Mouse (Mus musculus): ENCODE data around the gene Cdh13.
"Not testable (repeated sequence)": the region's sequence is repeated elsewhere in the genome, so short reads cannot be mapped to it uniquely, and the experiment has no call there.

The Cdh13 gene

DNA sequence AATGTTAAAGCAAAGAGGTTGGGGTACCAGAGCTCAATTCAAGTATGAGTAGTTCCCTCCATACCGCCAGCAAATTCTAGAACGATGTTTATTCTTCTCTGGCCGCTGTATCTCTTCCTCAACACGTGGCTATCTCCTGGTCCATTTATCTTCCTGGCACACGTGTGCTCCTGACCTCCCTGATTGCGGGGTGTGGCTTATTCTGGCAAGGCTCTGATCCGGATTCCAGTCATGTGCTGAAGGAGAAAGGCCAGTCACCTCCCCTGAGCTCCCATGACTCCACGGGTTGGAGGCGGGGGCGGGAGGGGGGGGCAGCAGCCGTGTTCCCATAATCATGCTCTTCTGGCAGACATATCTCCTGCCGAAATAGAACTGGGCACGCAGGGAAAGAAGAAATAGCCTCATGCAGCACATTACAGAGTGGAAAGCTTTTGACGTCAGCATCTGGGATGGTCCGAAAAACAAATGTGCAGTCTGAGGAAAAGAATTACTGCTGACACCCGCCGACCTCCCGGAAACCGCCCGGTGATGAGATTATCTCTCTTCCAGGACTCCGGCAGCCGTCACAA lies 417.9 kb downstream of the Cdh13 start:
- peak; percentile 4 for DNase-seq

DNA sequence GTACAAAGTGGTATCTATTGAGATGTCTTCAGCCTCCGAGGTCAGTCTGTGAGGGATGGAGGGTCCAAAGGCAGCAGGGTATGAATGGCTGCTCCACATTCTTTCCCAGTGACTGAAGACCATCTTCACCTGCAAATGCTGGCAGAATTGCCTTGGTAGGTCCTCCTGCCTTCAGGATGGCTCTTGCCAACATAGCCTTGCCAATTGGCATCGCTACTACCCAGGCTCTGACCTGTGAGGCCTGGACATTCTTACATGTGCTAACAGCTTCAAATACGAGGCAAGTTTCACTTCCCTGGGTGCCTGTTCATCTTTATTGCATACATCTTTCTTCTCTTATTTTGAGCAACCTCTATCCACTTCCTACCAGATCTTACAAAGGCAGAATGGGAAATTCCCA lies 425.8 kb downstream of the Cdh13 start:
- no peak for DNase-seq

DNA sequence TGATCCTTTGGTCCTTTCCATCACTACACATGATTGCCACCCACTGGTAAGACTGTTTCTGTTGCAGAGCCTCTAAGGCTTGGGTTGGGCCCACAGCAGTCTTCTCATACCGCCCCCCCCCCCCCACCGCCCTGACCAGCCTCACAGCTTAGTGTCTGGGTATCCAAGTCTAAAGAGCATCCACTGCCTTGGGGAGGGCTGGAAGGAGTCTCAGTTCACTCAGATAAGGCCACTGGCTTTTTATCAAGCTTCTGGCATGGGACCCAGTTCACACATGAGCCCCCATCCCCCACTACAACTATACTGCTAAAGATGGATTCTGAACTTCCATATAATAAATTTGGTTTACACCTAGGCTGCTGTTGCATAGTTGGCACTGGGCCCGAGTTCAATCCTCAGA lies 428.1 kb downstream of the Cdh13 start:
- DNase-seq, result no peak

DNA sequence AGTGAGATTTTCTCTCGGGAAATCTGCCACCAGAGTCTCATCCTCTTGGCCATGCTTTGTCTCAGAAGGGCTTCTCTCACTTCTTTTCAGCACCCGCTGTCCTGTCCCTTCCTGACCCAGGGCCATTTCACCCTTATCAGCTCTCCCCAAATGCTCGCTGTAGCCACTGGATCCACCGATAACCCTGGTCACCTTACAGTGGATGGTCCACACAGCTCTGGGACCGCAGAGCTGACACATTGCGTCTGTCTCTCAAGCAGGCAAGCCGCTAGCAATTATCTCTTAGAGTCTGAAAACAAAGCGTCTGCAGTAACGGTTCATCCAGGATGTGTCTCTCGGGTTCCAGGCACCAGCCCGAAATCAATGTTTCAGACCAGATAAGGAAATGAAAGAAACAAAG lies 429.6 kb downstream of the Cdh13 start:
- DNase-seq, result peak; percentile 15

DNA sequence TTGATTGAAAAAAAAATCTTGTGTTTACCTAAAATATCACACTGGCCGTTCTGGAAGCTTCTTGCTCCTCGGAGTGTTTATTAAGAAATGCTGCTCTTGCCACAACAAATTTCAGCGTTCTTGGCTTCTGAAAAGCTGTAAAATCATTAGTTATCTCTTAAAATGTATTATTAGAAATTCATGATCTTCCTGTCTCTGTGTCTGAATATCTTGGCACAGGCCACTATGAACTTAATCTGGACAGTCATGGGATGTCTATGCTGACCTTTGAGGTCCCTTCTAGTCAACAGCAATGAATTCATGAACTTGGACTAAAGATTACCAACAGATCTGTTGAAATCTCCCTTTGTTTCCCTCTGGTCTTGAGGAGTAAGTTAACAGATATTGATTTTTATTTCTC lies 430.1 kb downstream of the Cdh13 start:
- peak; percentile 16 for DNase-seq

DNA sequence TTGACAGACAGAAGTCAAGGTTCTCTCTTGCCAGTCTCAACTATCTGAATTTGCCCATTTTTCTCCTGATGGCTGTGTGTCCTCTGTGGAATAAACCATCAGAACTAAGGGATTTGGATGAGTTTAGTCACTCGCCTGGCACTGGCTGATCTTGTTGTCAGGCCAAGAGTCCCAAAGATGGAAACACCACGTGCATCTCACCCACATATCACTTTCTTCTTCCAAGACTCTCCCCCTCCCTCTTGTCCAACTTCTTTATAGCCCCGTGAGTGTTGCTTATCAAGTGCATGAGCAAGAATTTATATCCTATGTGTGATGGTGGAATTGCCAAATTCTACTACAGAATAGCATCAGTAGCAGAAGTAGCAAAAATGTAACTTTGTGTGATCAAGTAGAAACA lies 439.4 kb downstream of the Cdh13 start:
- DNase-seq, result no peak

DNA sequence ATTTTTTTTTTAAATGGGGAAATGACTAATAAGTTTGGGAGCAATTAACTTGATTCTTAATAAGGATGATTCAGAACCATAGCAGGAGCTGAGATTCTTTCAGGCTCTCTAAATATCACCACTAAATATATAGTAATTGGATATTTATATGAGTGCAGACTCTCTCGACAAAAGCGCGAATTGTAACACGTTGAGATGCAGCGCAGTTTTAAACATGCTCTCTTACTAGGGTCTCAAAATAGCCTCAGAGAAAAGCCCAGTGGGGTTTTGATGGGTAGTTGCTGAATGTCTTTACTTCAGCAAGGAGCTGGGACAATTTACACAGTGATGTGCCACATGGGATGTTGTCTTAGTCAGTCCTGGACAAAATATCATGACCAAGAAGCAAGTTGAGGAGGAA lies 442.1 kb downstream of the Cdh13 start:
- DNase-seq, result no peak

DNA sequence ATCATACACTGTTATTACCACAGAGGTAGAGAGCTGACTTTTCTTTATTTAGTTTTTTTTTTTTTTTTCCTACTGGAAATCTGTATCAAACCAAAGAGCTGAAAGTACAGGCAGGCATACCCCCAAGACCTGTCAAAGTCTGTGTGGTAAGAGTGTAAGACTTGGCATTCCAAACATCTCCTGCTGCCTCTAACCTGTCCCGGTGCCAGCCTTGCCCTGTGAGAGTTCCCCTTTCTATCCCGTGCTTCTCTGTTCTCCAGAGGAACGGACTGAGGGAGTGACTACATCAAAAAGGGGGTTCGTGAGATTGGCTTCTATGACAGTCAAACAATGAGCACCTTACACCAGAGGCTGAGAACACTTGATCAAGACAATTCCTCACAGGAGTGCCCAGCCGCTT lies 458.2 kb downstream of the Cdh13 start:
- no peak for DNase-seq

DNA sequence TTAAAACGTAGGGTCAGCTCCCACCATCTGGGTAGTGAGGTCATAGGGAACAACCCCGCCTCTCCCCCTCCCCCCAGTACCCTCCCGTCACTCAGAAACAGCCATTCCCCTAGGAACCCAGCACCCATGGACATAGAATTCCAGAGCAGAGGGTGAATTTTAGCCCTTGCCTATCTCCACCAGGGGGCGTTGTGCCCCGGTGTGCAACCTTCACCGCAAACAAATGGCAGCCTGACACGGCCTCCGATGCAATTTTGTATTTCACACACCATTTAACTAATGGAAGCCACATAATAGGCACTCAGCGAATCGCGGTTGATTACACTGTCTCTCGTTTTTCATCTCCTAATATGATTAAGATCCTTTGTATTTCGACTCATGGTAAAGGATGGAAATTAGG lies 461.5 kb downstream of the Cdh13 start:
- no peak for DNase-seq

DNA sequence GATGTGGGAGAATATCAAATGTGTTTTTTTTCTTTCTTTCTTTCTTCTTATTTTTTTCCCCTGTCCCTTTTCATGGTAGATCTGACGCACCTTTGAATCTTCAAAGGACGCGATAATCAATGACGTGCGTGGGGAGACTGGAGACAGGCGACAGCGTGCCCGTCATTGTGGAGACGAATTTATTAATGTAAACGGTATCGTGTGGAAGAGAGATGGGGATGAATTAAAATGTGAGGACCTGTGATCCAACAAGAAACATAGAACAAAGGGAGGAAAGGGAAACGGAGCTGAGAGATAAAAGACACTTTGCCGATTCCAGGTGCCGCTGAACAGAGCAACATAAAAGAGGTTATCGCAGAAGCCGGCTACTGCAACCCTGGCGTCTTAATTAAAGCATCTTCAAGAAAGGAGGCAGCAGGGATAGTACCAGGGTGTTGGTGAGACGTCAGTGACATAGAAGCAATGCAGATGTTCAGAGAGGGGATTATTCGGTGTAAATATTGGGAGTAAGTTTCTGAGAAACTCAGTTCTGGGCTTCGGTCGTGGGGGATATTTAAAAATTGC lies 464.6 kb downstream of the Cdh13 start:
- DNase-seq, result no peak

DNA sequence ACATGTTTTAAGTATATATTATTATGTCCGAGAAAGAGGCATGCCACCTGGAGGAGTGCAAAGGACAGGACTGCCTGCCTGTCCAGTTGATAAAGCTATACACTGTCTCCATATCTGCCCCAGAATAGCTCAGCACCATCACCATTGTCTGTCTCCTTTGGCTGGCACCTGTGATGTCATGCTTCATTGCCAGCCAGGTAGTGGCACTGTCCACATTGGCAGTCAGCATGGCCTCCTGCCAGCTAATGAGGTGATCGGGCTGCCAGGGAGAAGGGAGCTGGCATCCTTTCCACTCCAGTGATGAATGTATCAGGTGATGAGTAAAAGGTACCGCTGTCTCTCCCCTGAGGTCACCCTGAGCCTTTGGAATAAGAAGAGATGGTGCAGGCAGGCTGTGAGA lies 465.7 kb downstream of the Cdh13 start:
- no peak for DNase-seq

DNA sequence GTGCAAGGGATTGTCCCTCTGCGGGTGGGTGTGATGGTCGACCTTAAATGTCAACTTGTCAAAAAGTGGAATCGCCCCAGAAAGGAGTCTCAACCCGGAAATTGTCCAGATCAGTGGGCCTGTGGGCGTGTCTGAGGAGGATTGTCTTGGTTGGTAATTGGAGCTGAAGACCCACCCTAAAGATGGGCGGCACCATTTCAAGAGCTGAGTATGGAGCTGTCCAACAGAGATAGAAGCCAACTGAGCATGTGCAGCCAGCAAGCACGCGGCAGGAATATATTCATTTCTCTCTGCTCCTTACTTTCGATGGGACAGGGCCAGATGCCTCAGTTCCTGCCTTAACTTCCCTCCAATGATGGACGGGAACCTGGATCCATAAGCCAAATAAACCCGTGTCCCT lies 466.3 kb downstream of the Cdh13 start:
- DNase-seq, result no peak

DNA sequence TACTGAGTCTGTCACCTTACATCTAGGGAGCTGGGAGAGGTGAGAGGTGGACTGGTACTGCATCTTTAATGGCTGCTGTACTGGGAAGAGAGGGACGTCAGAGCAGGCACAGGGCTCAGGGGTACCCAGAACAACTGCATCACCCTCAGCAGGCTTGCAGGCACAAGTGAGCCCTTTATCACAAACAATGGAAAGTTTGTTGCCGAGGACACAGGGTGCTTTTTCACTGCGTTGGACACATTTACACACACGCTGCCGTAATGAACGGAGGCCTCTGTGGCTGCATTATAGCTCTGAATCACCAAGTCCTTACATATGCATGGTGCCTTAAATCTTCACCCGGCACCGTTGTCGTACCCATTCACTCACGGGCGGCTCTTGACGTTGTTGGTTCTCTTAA lies 470.2 kb downstream of the Cdh13 start:
- DNase-seq, result no peak

DNA sequence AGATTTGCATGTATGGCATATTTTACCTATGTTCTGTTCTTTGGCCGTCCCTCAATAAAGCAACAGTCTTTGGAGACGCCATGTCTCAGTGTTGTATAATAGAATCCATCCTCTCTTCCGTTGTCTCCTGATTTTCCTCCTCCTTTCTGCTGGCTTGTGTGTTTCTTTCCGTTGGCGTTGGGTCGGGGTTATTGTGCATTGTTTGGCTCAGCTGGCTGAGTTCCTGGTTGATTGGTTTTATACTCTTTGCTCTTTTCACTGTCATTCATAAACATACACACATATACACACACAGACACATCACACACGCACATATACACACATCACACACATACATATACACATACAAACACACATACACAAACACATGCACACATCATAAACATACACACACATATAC lies 470.6 kb downstream of the Cdh13 start:
- DNase-seq, result no peak

DNA sequence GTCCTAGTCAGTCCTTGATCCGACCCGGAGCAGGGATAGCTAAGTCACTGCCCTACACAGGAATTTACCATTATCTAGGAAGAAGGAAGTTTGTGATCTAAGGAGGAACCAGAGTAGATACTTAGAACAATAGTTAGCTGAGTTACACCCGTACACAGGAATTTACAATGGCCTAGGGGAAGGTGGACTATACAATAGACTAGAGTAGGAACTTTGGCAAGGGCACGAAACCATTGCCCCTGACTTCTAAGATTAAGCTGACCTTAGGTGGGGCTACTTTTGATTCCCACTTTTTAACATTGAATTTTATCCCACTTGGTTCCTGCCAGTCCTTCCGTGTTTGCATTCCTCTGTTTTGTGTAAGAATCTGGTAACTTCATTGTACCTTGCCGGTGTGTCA lies 494.0 kb downstream of the Cdh13 start:
- not testable (repeated sequence) for DNase-seq

DNA sequence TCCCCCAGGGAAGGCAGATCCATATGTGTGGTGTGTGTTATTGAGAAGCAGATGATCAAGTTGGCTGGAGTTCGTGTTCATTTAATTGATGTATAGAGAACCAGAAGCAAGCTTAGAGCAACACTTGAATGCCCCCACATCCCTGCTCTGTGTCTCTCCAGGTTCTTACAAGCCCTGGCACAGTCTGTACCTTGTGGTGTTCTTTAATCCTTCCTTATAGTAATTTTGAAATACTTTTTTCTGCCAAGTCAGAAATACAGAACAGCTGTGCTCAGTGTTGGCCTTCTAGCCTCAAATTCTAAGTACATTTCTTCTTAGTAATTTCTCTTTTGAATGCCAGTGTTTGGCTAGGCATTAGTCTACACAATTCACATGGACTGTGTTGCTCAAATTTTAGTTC lies 494.8 kb downstream of the Cdh13 start:
- no peak for DNase-seq

DNA sequence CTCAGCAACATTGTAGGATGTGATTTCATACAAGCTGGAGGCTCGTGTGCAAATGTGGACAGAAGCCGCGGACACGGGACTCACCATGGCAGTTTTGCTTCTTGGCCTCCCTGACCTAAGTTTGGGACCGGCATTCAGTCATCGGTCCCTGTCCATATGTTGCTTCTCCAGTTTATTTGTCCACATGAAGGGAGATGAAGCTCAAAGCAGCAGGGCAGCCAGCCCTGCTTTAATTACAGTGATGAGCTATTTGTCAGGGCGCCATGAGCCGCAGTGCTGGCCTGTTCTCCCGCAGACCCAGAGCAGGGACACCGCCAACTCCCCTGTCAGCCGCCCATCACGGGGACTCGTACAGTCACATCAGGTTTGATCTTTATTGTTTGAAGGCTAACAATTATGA lies 502.1 kb downstream of the Cdh13 start:
- no peak for DNase-seq

DNA sequence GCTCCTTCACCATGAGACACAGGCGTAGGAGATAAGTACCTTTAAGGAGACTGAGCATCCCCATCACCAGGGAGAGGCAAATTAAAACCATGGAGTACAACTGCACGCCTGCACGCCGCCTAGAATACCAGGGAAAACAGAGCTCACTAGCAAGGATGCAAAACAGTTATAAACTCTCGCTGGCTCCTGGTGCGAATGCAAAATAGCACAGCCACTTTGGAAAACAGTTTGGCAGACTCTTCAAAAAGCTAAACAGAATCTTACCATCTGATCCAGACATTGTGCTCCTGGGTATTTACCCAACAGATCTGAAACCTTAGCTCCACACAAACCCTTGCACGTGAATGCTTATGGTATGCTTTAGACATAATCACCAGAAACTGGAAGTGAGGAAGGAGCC lies 506.1 kb downstream of the Cdh13 start:
- DNase-seq, result no peak

DNA sequence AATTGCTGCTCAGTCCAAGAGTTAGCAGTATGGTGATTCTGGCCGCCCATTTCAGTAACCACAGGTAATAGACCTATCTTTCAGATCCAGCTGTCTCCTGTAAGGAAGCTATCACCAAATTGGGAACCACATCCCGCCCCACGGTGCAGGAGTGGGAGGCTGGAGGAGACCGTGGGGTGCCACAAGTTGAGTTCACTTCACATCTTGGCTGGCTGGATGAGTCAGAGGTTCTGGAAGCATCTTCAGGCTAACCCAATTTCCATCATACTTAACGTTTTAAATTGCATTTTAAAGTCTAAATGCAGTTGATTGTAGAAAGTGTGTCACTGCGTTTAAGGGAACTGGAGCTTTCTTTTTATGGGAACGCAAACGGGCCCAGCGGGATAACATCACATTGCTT lies 511.4 kb downstream of the Cdh13 start:
- no peak for DNase-seq

DNA sequence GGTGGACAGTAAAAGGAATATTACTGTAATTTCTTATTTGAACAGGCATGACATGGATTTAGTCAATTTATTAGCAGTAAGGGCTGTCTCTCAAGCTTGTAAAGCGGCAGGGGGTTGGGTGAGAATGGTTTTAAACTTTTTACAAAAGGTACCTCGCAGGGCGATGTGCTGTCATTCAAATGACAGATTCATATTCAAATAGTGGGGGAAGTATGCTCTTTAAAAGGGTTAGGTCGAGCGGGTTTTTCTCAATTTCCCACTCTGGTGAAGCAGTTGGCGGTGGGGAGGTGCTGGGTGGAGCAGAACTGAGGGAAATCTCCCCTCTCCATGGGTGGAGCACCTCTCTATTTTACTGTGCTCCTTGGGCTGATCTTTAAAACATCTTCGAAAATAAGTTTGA lies 513.0 kb downstream of the Cdh13 start:
- no peak for DNase-seq

DNA sequence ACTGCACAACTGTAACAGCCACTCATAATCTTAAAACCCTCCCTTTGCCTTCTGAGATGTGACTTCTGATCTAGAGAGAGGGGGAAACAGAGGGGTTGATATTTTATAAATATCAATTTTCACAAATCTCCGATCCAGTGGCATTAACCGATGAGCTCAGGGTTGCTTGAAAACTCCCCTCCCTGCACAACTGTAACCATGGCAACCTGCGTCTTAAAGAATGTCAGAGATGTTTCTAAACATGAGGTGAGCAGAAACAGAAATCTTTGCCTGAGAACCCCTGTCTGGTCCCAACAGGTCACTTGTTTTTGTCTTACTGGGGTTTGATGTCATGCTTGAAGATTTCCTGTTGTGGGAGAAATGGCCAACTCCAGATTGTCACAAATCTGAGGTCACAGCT lies 513.6 kb downstream of the Cdh13 start:
- DNase-seq, result no peak

DNA sequence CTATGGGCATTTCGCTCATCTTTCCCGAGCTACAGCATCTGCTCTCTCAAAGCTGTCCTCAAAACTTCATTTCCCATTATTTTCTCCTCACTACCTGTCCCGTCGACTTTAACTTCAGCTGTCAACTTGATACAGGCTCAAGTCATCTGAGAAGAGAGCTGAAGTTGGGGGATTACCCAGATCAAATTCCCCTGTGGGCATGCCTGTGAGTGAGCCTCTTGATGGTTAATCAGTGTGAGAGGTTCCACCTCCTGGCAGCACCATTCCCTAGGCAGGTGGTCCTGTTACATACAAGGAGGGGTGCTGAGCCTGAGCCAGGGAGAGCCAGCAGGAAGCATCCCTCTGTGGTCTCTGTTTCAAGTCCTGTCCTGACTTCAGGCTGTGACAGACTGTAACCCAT lies 519.6 kb downstream of the Cdh13 start:
- no peak for DNase-seq

DNA sequence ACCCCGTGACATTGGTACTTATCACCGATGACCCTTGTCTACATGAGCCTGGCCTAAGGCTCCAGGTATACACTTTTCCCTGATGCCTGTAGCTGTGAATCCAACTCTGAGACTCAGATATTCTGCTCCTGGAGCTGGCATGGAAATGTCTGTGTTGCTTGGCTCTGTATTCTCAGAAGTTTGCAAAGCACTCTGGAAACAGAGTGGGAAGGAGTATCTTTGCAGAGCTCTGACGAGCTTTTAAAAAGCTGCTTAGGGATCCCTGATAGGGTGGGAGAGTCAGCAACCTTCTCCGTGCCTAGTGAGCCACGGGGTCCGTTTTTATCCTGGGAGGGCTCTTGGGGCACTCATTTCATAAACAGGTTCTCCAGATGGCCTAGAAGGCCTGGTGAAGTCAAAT lies 526.1 kb downstream of the Cdh13 start:
- no peak for DNase-seq

DNA sequence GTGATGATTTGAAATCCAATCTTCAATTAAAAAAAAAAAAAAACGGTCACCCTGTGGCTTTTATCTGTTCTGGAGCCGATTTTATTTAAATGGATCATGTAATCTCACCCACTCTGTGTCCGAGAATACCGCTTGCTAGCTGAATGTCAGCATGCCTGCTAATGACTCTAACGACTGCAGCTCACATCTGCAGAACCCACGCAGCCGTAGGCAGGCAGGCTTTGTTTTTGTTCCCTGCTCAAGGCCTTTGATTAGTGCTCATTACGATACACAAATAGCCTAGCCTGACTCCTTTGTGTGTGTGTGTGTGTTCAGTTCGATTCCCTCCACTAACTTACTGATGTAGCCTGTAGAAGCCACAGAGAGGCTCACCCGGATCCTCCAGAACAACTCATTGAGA lies 531.5 kb downstream of the Cdh13 start:
- DNase-seq, result no peak

DNA sequence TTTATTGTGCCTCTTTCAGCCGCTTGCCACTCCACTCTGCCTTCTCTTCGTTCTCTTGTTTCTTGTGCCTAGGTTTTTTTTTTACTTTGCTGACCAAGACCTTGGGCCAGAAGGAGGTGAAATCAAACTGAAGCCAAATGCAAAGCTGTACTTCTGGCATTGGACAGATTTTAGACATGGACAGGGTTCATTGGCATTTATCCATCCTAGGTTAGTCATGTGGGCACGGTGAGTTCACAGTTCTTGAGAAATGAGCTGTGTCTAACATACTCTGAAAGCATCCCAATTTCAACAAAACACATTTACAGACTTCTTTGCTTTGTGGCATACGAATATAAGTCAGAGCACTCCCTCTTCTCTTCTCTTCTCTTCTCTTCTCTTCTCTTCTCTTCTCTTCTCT lies 543.2 kb downstream of the Cdh13 start:
- peak; percentile 44 for DNase-seq

DNA sequence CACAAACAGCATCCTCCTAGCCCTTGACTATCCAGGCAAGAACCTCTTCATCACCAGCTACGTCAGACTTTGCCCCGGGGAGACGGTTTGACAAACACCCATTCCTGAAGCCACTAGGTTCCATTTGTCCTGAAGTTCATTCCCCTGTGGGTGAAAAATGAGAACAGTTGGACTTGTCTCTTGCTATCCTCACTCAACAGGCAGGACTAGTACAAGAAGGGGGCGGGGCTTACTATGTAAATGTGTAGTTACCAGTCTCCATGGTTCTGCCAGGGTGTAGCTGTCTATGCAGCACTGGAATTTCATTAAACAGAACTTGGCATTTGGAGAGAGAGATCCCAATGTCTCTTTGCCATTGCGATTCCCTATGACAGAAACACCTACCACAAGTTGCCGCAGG lies 544.2 kb downstream of the Cdh13 start:
- DNase-seq, result peak; percentile 48

Data from kidney, adult 11 months (tissue).